Mouse (Mus musculus): ENCODE results near the gene Flywch1. TPM values are rescaled to one million over a fixed set of nuclear protein-coding genes. Genes with fewer than 3 reads are reported as not detected.

The Flywch1 gene
- 213 and 231 TPM in 2 replicates for polyA plus RNA-seq (2015; fragmentation: Nextera tagmentation; extraction: Ambion mirVana)

GRCm38 (mm10) chr17:23771284-23772218 lies at the start of gene Flywch1:
Flywch1 (minus strand) TSS chr17:23771602.
- Histone ChIP-seq H3K36me3 (peaks cover 17% of the 10 kb centered on the region), H3K27me3 (no peaks in the 10 kb centered on the region), H3K4me3 (peak within 1 kb of the TSS; percentile 90), H3K4me2 (peak within 1 kb of the TSS; percentile 63), H3K9me3 (no peaks in the 10 kb centered on the region), H3K27ac (replicated peaks) (peak within 1 kb of the TSS; percentile 93), H3K4me1 (replicated peaks) (peaks cover 26% of the 10 kb centered on the region), H3K9ac (peak within 1 kb of the TSS; percentile 98)
- 3% methylated on average over 51 of the region's 58 CpGs for WGBS
- ATAC-seq (ENCODE audit: low read depth) = peak; percentile 98

- H3K4me2 ChIP-seq = no peak overlapping the region
- H3K27ac ChIP-seq (replicated peaks) = no peak overlapping the region
- peaks cover 16% of the 10 kb centered on the region for H3K9me3 ChIP-seq
- H3K4me1 ChIP-seq (replicated peaks) = no peaks in the 10 kb centered on the region
- no peak overlapping the region for H3K9ac ChIP-seq
- H3K27me3 ChIP-seq = no peaks in the 10 kb centered on the region
- H3K36me3 ChIP-seq = peaks cover 100% of the 10 kb centered on the region
- WGBS = 96% methylated on average over 5 of the region's 5 CpGs
- no peak overlapping the region for H3K4me3 ChIP-seq
- no peak for ATAC-seq (ENCODE audit: low read depth)
These were observed 49.3 kb upstream of the Flywch1 start for GRCm38 (mm10) chr17:23820731-23821130.

- Histone ChIP-seq H3K4me3 (no peak overlapping the region), H3K4me2 (no peak overlapping the region), H3K36me3 (peaks cover 100% of the 10 kb centered on the region), H3K4me1 (replicated peaks) (no peaks in the 10 kb centered on the region), H3K27me3 (no peaks in the 10 kb centered on the region), H3K27ac (replicated peaks) (no peak overlapping the region), H3K9ac (no peak overlapping the region), H3K9me3 (peaks cover 24% of the 10 kb centered on the region)
- no peak for ATAC-seq (ENCODE audit: low read depth)
- WGBS = 97% methylated on average over 25 of the region's 25 CpGs
These were observed 47.8 kb upstream of the Flywch1 start for GRCm38 (mm10) chr17:23819235-23819634.

- ATAC-seq (ENCODE audit: low read depth) = no peak
- Histone ChIP-seq H3K27me3 (no peaks in the 10 kb centered on the region), H3K9ac (no peak overlapping the region), H3K36me3 (peaks cover 99% of the 10 kb centered on the region), H3K4me2 (no peak overlapping the region), H3K4me3 (no peak overlapping the region), H3K4me1 (replicated peaks) (no peaks in the 10 kb centered on the region), H3K27ac (replicated peaks) (no peak overlapping the region), H3K9me3 (peaks cover 24% of the 10 kb centered on the region)
- 98% methylated on average over 8 of the region's 8 CpGs for WGBS
These were observed 47.2 kb upstream of the Flywch1 start for GRCm38 (mm10) chr17:23818579-23818978.

- H3K9ac ChIP-seq = no peak overlapping the region
- H3K4me1 ChIP-seq (replicated peaks) = no peaks in the 10 kb centered on the region
- no peak overlapping the region for H3K4me3 ChIP-seq
- no peak overlapping the region for H3K27ac ChIP-seq (replicated peaks)
- H3K9me3 ChIP-seq = peaks cover 24% of the 10 kb centered on the region
- WGBS = 98% methylated on average over 16 of the region's 16 CpGs
- no peaks in the 10 kb centered on the region for H3K27me3 ChIP-seq
- peaks cover 96% of the 10 kb centered on the region for H3K36me3 ChIP-seq
- H3K4me2 ChIP-seq = no peak overlapping the region
- ATAC-seq (ENCODE audit: low read depth) = no peak
These were observed 44.2 kb upstream of the Flywch1 start for GRCm38 (mm10) chr17:23815641-23816040.

GRCm38 (mm10) chr17:23807918-23808317 lies 36.5 kb upstream of the Flywch1 start:
- Histone ChIP-seq H3K27me3 (no peaks in the 10 kb centered on the region), H3K27ac (replicated peaks) (no peak overlapping the region), H3K9me3 (no peaks in the 10 kb centered on the region), H3K4me3 (no peak overlapping the region), H3K4me2 (no peak overlapping the region), H3K4me1 (replicated peaks) (peaks cover 36% of the 10 kb centered on the region), H3K36me3 (peaks cover 57% of the 10 kb centered on the region), H3K9ac (no peak overlapping the region)
- ATAC-seq (ENCODE audit: low read depth) = no peak
- WGBS = 92% methylated on average over 3 of the region's 3 CpGs

GRCm38 (mm10) chr17:23806867-23807266 lies 35.5 kb upstream of the Flywch1 start:
- H3K27me3 ChIP-seq = no peaks in the 10 kb centered on the region

GRCm38 (mm10) chr17:23804426-23805085 lies 33.2 kb upstream of the Flywch1 start:
- 7% methylated on average over 8 of the region's 8 CpGs for WGBS
- Histone ChIP-seq H3K27ac (replicated peaks) (0 out of 2 replicates have a peak overlapping the region, but pooled peaks have one; percentile 99), H3K36me3 (peaks cover 24% of the 10 kb centered on the region), H3K4me2 (peak overlapping the region; percentile 89), H3K4me3 (peak overlapping the region; percentile 81), H3K9me3 (no peaks in the 10 kb centered on the region), H3K9ac (peak overlapping the region; percentile 98), H3K27me3 (no peaks in the 10 kb centered on the region), H3K4me1 (replicated peaks) (peaks cover 40% of the 10 kb centered on the region)
- no peak for ATAC-seq (ENCODE audit: low read depth)

More at GRCm38 (mm10) chr17:23806867-23807266, 35.5 kb upstream of the Flywch1 start:
- Histone ChIP-seq H3K9me3 (no peaks in the 10 kb centered on the region), H3K27ac (replicated peaks) (no peak overlapping the region), H3K4me1 (replicated peaks) (peaks cover 40% of the 10 kb centered on the region), H3K4me3 (peak overlapping the region; percentile 4; the same call in 1 of the 2 replicates), H3K4me2 (peak overlapping the region; percentile 89; the same call in 1 of the 2 replicates), H3K9ac (peak overlapping the region; percentile 46; the same call in 1 of the 2 replicates), H3K36me3 (peaks cover 47% of the 10 kb centered on the region)
- WGBS = 81% methylated on average over 25 of the region's 25 CpGs
- ATAC-seq (ENCODE audit: low read depth) = no peak

- ATAC-seq (ENCODE audit: low read depth) = peak; percentile 67
- H3K27me3 ChIP-seq = no peaks in the 10 kb centered on the region
- peak overlapping the region; percentile 89 for H3K4me2 ChIP-seq
- no peaks in the 10 kb centered on the region for H3K9me3 ChIP-seq
- WGBS = 1% methylated on average over 54 of the region's 83 CpGs
- H3K36me3 ChIP-seq = peaks cover 20% of the 10 kb centered on the region
- peak overlapping the region; percentile 99 for H3K27ac ChIP-seq (replicated peaks)
- H3K4me3 ChIP-seq = peak overlapping the region; percentile 81
- H3K9ac ChIP-seq = peak overlapping the region; percentile 98
- H3K4me1 ChIP-seq (replicated peaks) = peaks cover 40% of the 10 kb centered on the region
These were observed 32.1 kb upstream of the Flywch1 start for GRCm38 (mm10) chr17:23803366-23804041.

GRCm38 (mm10) chr17:23802746-23803365 lies 31.5 kb upstream of the Flywch1 start:
- ATAC-seq (ENCODE audit: low read depth) = peak; percentile 99
- H3K4me3 ChIP-seq = peak overlapping the region; percentile 81
- WGBS = under 1% methylated on average over 60 of the region's 60 CpGs
- H3K4me2 ChIP-seq = peak overlapping the region; percentile 89
- H3K27me3 ChIP-seq = no peaks in the 10 kb centered on the region
- H3K4me1 ChIP-seq (replicated peaks) = peaks cover 40% of the 10 kb centered on the region
- H3K9ac ChIP-seq = peak overlapping the region; percentile 98
- no peaks in the 10 kb centered on the region for H3K9me3 ChIP-seq
- peak overlapping the region; percentile 99 for H3K27ac ChIP-seq (replicated peaks)
- peaks cover 15% of the 10 kb centered on the region for H3K36me3 ChIP-seq

- Histone ChIP-seq H3K9me3 (no peaks in the 10 kb centered on the region), H3K4me1 (replicated peaks) (peaks cover 32% of the 10 kb centered on the region), H3K27me3 (no peaks in the 10 kb centered on the region), H3K4me2 (no peak overlapping the region), H3K27ac (replicated peaks) (no peak overlapping the region), H3K4me3 (no peak overlapping the region), H3K9ac (no peak overlapping the region), H3K36me3 (peaks cover 16% of the 10 kb centered on the region; the same call in 1 of the 2 replicates)
- 90% methylated on average over 10 of the region's 10 CpGs for WGBS
- no peak for ATAC-seq (ENCODE audit: low read depth)
These were observed 30.2 kb upstream of the Flywch1 start for GRCm38 (mm10) chr17:23801627-23802026.

Measured in neural tube, embryonic 13.5 days (tissue).